Mouse (Mus musculus) granulocyte monocyte progenitor cell, adult 5-6 weeks (primary cell): ENCODE measurements at regions not wholly inside any gene's neighbourhood (a gene's known extent, or its start where the extent isn't known, plus 50 kb on each side); places are given as distances from the start of the nearest gene placed in this dataset.

ENCODE experiments used
- ATAC-seq: replicated peaks from 2 replicates; pipeline ENCODE4 v1.8.0; 2016; ENCODE audit warnings: mild to moderate bottlenecking, moderate TSS enrichment, inconsistent platforms; ENCODE audit not compliant: poor library complexity, severe bottlenecking

DNA sequence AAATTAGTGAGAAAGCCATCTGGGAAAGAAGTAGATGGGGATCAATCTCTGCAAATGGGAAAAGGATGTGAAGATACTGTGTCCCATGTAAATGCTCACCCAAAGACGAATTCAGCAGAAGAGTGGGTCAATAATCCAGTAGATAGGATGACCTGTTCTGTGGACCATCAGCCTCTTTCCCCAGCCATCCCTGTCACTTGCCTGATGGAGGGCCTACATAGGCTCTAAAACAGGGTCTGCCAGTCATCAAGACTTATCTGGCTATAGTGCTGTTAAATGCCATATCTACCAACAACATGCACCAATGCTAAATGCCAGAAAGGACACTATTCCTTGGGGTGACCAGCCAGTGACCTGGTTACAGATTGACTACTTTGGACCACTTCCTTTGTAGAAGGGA, 316.5 kb upstream of the Trpc7 start:
- ATAC-seq, result no peak

DNA sequence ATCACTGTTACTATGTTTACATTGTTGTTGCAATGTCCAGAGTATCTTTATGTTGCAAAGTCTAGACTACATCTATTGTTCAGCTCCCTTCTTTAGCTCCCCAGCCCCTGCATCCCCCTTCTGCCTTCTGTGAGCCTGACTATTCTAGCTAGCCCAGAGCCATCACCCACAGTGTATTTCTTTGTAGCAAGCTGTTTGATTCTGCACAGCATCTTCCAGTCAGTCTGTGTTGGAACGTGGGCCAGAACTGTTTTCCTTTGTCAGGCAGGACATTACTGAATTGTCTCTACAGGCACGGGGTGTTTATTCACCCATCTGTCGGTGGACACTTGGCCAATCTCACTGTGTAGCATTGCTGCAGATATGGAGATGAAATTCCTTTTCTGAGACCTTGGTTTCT, 295.4 kb upstream of the Trpc7 start:
- no peak for ATAC-seq

DNA sequence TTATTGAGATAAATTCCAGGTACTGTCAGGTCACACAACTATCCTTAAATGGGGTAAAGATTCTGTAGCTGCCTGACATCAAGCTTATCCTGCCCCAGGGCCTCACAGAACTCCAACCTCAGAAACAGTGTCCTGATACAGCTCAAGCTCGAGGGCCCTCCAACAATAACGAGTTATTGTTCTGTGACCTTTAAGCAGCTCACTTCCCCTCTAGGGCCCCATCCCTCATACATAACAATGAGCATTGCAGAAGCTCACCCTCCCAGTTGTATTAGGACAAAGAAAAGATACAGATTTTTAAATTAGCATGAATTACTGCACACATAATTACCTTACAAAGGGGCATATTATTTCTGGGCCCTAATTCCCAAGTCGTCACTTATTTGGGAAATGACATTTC, 293.5 kb upstream of the Trpc7 start:
- ATAC-seq, result no peak

DNA sequence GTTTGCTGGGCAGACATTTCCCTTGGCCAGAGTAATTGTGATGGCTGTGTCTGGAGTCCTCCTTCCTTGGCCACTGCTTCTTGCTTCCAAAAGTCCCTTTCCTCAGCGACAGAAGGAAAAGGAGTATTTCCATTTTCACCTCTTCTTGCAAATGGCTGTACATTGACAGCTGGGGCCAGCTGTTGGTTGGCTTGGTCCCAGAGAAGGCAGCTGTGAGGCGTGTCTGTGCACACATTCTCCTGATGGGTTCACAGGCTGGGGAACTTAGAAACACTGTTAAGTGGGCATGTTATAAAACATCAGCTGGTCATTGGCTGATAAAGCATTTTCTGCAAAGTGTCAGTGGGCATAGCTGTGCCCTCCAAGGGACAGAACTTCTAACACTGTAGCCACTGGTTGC, 290.4 kb upstream of the Trpc7 start:
- ATAC-seq, result no peak

DNA sequence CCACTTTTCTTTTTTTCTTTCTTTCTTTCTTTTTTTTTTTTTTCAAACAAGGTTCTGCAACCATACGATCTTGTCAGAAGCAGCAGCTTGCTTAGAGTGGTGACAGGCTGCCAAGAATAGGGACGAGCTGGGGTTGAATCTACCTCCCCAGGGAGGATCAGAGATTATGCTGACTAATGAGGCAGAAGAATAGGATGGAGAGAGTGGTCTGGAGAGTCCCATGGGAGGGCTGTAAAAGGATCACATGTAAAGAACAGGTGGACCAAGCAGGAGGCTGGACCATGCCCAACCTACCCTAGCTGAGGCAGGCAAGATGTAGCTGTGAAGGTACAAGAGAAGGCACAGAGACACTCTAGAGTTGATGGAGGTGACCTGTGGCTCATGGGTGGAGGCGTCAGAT, 274.4 kb upstream of the Trpc7 start:
- ATAC-seq, result no peak

DNA sequence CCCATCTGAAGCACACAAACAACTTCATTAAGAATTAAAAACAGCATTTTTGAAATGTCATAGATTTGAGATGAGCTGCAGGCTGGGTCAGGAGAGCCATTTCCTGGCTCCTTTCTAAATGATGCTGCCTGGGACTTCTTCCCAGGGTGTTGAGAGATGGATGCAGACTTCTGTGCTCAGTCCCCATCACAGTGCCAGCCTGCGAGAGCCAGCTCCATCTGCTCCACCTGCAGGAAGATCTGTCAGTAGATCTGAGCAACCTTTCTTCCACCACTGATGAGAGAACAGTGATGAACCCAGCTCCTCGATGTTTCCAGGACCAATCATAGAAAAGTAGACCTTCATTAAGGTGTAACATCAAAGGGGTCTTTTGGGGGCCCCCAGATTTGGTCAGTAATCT, 273.8 kb upstream of the Trpc7 start:
- ATAC-seq, result no peak

DNA sequence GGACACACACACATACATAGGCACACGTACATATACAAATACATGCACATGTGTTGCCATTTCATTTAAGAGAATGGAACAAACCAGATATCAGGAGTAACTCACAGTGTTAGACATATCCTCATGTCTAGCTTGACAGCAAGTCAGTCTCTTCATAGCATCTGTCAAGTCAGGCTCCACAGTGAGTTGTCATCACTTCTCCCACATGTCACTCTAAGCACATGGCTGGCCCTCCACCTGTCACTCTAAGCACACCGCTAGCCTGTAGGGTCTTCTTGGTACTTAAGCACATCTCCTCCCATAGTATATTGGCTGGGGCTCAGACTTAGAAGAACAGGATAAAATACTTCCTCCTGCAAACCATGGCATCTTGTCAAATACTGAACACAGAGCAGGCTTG, 269.6 kb upstream of the Trpc7 start:
- no peak for ATAC-seq

DNA sequence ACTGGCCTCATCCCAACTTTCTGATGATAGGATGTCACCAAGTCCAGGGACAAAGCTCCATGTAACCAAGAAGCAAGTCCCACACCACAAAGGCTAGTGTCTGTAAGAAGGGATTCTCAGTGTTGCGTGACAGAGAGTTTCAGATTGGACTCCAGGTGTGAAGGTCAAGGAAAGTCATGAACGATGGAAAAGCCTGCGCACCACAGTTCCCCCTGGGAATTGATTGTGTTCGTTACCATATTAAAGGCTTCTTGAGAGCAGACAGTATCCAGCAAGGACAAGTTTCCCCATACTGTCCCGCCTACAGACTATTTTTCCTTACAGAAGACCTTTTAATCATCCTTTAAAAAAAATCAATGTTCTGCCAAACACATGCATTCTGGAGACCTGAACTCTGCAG, 257.0 kb upstream of the Trpc7 start:
- ATAC-seq, result no peak

DNA sequence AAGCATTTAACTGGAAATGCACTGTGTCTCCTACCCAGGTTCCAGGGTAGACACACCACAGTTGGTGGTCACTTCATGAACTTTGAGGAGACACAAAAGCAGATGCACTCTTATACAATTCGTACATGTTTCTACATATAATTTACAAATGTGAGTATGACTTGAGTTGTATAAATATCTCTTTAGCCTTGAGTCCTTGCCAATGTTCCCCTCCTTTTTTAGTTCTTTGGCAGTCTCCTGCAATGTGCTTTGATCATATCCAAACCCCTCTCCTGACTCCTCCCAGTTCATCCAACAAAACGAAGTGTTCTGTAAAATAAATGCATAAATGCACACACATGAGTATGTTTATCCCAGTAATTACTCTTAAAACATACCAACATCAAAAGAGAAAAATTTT, 251.8 kb upstream of the Trpc7 start:
- no peak for ATAC-seq

DNA sequence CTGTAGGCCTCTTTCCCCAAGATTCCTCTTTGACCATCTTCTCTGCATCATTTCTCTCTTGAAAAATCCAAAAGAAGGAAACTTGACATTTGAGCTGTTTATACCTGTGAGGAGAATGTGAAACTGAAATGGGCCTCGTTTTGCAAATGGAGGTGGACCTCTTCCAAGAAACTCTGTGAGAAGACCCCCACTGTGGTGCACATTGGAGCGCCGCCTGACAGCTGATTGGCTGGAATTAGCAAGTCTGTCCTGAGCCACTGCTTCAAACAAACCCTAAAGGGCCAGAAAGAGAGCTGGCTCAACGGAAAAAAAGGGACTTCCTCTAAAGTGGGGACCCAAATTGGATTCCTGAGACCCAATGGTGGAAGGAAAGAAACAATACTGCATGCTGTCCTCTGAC, 250.9 kb upstream of the Trpc7 start:
- no peak for ATAC-seq

DNA sequence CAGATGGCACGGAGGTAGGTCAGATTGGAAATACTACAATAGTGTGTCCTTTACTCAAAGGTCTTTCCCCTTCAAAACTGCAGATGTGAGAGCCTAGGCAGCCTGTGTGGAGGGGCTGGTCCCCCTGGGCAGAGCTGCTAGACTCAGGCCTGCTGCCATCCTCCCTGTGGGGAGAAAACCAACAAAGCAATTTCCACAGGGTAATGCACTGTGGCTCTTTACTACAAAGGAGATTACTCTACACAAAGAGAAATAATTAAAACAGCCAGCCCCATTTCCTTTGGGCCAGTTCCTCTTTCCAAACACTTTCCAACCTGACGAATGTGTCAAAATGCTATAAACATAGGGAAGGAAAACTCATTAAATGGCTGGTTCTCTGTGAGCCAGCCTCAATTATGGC, 250.0 kb upstream of the Trpc7 start:
- ATAC-seq, result no peak

DNA sequence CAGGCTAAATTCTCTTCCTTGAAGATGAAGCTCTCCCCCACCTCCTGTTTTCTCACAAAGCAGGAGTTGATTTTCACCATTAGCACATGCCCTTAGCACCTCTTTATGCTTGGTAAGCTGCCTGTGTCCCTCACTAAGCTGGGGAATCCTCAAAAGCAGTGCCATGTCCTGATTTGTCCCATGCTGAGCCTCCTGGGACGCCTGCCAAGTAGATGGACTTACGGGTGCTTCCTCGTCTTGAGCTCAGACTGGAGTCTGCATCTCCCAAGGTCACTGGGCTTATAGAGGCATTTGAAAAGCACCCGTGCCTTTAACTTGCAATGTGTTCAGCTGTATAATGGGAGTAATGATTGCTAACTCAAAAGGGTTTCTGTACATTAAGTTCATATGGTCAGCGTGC, 247.1 kb upstream of the Trpc7 start:
- ATAC-seq, result no peak

DNA sequence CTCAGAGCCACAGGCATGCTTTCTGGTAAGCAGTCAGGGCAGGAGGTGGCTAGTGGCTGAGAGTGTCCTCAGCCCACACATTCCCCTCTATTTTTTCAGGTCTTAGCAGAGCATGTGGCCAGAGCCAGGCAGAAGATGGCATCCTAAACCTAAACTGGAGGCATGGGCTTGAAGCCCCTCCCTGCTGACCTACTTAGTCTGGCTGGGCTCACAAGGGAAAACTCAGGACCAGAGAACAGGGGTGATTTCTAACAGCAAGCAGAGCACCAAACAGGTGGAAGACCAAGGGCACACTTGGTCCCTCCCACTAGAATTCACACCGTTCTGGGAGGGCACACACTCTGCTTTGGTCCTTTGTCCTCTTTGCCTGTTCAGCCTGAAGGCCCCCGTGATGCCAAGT, 246.6 kb upstream of the Trpc7 start:
- no peak for ATAC-seq

DNA sequence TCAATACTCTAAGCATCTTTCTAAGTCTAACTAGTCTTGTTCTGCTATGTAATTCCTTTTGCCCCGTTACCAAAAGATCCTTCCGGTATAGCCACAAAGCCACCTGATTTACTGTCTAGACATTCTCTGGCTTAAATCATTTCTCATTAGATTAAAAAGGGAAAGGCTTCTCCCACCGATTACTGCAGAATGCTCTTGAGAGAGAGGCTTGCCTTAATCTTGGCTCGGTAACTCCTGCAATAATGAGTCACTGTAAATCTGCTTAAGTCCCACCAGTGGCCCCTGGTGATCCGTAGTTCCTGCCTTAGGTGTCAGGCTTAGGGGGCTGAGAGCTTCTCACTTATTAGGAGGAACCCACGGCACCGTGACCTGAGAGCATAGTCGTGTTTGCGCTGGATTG, 220.1 kb upstream of the Trpc7 start:
- no peak for ATAC-seq

DNA sequence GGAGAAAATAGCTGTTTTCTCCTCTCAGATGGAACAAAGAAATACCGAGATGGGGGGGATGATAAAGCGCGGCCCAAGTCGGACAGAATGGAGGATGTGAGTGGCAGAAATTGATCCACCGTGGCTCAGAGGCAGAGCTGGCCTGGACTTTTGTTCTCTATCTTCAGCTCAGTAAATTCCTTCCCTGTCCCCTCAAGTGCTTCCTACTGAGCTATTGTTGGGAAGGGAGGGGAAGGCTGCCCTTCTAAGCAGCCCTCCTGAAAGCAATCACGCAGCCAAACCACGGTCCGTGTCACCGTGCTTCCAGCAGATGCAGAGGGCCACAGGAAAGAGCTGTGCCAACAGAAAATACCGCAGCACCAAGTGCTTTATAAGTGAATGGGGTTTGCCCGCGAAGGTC, 212.2 kb upstream of the Trpc7 start:
- no peak for ATAC-seq

DNA sequence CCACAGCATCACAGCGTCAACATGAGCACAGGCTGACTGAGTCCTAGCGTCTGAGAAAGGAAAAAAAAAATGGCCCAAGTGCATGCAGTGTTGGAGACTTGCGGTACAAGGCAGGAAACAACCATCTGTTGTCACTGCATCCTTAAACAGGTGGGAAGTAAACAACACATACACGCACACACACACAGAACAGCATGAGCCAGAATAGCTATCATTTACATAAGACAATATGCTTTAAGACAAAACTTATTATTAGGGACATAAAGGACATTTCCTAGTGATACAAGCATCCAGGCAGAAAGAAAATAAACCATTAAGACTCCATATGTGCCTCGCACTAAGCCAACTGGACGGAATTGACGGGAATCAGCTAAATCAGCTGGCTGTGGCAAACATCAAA, 203.8 kb upstream of the Trpc7 start:
- ATAC-seq, result no peak

DNA sequence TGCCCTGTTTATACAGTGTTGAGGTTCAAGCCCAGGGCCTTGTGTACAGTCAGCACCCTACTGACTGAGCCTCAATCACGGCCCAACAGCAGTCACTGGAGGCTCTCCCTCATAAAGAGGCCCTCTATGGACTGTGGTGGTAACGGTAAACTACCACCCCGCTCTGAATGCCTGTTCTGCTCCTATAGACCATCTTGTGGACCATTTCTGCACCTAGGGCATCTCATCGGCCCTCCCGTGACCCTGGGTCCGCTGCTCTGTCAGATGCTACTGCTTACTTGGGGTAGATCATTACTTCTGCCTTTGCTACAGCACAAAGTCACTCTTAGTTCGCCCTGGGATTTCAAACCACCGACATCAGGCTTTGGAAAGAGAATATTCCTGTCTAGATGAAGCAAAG, 196.1 kb upstream of the Trpc7 start:
- ATAC-seq, result no peak

DNA sequence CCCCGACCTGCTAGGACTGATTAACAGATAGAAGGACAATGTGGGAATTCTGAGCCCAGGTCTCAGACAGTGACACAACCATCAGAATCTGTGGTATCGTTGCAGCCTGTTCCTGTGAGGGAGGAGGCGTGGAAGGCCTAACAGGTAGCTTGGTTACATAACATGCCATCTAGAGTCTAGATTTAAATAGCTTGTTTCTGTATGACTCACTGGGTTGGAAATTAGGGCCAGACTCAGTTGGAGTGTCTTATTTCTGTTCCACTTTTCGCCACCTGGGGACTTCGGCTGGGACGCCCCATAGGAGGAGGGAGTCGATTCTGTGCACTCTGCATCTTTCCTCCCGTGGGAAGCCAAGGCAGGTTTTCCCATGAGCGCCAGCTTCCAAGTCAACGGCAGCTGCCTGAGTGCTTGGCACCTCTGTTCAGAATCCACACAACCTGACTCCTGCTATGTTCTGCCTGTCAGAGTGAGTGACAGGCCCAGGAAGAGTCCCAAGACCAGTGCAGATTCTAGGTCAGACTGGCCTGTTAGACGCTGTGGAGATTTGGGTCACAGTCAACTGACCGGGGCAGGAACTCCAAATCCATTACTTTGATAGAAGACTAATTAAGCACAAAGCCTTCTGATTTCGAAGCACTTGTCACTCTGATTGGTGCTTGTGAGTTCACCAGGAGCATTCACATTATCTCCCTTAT, 193.7 kb upstream of the Trpc7 start:
- ATAC-seq, result no peak

DNA sequence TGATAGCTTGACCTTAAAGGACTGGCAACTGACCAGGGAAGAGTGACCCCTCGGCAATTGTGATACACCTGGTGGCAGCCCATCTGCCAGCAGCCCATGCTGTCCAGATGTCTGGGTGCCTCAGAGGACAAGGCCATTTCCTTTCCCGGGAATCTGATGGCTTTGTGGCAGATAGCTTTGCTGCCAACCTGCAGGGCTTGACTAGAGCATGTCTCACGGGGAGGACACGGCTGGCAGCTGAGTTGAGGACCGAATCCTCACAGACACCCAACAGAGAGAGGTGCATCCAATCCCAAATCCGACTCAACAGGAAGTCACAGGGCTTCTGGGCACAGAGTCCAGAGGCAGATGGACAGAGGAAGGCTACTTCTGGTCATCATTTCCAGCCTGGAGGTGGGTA, 192.2 kb upstream of the Trpc7 start:
- no peak for ATAC-seq

DNA sequence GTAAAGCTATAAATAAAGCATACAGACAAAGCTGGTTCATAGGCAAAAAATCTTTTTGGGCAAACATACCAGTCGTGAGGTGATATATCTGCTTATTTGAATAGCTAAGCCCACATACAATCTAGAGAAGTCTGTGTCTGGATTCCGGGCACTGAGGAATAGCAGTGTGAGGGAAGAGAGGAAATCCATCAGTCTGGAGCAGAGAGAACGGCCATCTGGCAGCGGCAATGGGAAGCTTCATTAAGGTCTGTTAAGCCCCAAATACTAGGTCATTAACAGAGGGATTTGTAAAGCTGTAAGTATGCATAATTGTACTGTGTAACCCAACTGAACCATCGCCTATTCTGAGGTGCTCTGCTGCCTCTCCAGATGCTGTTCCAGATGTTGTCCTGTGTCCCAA, 191.6 kb upstream of the Trpc7 start:
- ATAC-seq, result no peak

DNA sequence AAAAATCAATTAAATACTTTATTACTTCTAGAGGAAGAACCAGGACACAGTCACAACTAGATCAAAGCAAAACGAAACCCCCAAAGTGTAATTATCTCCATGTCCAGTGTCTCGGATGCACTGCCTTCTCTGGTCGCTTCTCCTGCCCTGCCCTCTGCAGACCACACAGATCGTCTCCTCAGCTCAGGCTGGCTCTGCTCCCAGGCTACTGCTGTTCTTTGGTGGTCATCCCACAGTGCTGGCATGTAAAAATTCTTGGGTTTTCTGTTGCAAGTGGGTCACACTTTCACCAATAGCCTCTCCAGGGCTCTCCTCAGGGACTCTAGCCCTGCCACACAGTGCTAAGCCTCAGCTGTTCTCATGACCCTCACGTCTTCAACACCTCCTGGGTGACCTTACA, 188.0 kb upstream of the Trpc7 start:
- no peak for ATAC-seq

DNA sequence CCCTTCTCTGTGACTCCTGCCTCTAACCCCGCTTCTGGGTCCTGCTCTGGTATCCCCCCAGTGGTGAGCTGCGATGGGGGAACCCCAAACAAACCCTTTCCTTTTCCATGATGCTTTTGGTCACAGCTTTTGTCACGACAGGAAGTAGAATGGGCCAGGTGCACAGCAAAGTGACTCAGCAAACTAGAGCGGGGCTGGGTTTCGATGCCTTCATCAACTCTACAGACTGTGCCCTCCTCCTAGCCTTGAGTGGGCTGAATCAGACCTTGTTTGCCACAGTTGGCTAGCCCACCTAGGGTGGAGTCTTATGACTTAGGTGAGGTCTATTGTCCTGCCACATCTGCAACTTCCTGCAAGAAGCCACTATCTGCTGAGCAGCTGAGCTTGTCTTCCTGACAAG, 174.7 kb upstream of the Trpc7 start:
- ATAC-seq, result no peak

DNA sequence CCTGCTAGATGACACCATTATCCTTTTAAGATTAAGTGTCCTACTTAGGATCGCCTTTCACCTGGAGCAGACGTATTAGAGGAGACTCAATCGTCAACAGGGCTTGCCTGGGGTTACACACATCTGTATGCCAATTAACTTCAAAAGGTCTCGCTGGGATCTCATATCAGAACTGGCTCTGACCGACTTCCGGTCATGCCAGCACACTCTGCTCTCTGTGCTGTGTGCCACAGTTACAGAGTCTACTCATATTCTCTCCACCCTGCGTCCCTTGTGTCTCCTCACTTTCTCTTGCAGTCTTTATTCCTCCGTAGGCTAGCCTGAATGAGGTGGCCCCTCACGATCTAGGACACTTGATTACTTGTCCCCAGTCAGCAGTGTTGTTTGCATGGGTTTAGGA, 165.9 kb upstream of the Trpc7 start:
- no peak for ATAC-seq
